Mouse (Mus musculus) CD4-positive, CD25-positive, alpha-beta regulatory T cell, adult 2 months (primary cell): ENCODE results near the gene Gm20388.

Experiments
- DNase-seq: peaks from one replicate; pipeline ENCODE4 v3.0.0-alpha.2; 2012; ENCODE audit warnings: low read depth, low spot score

The Gm20388 gene

DNA sequence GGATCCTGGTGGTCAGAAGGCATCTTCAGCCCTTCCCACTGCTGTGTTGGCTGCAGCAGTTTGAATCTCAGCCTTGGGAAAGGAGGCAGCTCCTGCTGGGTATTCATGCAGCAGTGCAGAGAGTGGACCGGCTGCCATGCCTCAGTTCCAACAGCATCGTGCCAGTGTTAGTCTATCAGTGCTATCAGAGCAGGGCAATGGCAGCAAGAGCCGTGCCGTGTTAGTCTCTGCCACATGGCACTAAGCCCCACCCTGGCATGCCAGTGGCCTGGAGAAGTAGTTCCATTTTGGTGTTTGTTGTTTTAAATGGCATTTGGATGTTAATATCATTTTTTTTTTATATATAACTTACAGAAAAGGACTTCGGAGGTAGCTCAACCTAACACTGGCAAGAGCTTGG is 3198.3 kb downstream of the Gm20388 start:
- DNase-seq = no peak

DNA sequence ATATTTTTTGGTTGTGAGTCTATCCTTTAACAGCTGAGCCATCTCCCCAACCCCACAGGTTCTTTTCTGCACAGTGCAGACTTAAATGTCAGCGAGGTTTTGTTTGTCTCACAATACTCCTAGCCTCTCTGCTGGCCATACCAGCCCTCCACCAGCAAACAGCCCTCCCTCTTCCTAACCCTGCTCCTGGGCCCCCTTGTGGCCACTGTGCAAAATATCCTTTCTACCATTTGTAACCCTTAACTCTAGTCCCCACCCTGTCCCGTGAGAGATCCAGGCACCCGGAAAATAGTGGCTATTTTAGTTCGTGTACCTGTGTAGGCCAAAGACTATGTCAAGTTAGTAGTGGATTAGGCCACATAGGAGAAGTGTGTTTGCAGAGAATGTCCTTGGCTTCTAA is 3200.0 kb downstream of the Gm20388 start:
- peak; percentile 83 for DNase-seq

DNA sequence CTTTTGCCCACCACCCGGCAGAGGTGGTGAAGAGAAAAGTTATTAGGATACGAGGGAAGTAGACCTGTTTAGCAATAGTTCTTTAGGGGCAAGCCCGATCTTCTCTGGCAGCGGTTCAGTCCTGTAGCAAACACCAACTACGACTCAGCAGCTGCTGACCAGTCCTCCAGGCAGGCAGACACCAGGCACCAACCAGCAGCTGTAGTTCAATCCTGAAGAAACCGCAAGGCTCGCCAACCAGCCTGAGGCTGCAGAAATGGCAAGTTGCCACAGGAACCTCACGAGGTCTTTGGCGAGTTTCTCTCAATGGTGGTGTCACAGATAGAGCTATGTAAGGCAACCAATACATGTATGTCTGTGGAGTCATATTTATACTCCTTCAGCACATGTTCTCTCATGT is 3202.3 kb downstream of the Gm20388 start:
- DNase-seq = no peak

DNA sequence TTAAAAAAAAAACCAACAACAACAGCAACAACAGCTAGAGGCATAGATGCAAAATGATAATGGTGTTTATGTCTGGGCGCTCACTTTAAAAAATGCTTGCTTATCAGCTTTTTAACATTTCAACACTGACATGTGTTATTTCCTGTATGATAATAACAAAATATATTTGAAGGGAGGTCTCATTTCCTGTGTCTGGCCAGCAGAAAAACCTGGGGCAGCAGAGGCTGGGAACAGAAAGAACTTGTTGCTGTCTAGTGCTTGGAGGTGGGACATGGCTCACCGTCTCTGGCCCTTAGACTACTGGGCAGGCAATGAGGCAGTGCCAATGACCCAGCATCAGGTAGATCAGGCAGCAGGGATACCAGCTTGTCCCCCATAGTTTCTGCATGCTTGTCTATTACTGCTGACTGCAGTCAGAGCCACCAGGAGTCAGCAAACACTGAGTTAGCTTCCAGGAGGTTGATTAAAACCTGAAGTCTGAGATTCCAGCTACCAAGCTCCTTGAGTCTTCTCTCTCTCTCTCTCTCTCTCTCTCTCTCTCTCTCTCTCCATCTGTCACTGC is 3203.3 kb downstream of the Gm20388 start:
- peak; percentile 41 for DNase-seq

DNA sequence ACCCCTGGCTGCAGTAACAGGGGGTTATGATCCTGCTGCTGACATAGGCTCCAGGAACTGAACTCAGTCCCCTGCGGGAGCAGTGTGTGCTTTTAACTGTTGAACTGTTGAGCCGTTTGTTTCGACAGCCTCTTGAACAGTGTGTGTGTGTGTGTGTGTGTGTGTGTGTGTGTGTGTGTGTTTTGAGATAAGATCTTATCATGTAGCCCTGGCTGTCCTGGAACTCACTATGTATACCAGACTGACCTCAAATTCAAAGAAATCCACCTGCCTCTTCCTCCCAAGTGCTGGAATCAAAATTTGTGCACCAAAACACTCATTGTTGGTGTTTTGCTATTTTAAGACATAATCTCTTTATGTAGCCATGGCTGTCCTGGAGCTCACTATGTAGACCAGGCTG is 3204.0 kb downstream of the Gm20388 start:
- no peak for DNase-seq

DNA sequence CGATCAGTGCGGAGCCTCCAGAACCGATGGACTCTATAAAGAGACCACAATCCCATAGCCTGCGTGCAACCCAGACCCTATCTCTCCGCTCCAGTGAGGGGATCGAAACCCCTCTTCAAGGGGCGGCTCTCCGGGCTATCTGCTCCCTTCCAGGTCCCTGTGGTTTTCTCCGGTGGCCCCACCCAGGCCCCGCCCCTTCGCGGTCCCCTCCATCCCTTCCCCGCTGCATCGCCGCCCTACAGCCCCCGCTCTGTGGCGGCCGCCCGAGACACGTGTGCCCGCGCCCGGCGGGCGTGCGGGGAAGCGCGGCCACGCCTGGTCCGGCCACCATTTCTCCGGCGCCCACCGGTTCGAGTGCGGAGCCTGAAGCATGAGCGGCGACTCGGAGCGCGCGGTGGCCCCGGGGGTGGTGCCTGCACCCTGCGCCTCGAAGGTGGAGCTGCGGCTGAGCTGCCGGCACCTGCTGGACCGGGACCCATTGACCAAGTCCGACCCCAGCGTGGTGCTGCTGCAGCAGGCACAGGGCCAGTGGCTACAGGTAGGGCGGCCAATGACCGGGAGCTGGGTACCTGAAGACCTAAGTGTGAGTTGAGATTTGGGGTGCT is 3206.6 kb downstream of the Gm20388 start, which contains the start of gene Cpne7:
Cpne7 (plus strand) TSS at position 248 of the 605 bp plus-strand sequence.
- DNase-seq = peak; percentile 36

DNA sequence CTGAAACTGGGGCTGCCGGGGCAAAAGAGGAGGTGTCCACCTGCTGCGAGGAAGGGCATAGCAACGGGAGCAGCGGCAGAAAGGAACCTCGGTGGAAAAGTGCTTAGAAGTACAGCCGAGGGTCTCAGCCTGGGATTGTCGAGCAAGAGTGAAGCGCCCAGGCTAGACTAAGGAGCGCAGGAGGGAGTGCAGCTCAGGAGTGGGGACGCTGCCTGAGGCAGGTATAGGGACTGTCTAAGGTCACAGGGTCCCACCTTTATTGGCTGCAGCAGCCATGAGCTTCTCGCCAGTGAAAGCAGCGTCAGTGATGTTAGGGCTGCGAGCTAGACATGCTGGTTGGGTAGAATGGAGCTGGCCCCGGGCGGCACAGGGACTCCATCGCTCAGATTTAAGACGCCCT is 3207.1 kb downstream of the Gm20388 start:
- peak; percentile 29 for DNase-seq

DNA sequence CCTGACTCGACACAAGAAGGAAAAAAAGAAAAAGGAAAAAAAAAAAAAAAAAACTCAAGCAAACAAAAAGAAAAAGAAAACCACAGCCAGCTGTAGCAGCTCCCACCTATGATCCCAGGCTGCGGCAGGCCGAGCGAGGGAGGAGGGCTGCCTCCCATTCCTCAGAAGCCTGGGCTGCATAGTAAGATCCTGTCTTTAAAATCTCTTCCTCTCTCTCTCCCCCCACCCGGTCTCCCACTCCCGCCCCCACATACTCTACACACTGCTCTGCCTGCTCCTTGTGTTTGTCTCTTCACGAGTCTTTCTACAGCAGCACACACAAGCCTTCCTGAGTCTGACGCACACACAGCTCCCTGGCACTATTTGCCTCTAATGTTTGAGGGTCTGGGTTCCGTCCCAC is 3211.4 kb downstream of the Gm20388 start:
- no peak for DNase-seq

DNA sequence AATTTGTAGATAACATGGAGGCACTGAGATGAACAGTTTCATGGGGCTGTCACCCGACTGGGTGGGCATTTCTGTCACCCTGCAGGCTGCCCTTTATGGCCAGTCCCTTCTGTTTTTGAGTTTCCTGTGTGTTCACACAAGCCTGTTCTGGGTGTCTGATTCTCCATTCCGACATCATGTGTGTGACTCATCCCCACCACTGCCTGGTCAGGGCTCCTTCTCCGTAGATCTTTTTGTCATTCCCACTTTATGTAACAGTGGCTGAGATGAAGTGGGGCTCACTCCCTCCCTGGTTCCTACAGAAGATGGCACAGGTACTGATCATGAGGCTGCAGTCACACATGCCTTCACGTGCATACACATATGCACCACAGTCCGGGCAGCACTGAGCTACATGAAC is 3212.0 kb downstream of the Gm20388 start:
- no peak for DNase-seq

DNA sequence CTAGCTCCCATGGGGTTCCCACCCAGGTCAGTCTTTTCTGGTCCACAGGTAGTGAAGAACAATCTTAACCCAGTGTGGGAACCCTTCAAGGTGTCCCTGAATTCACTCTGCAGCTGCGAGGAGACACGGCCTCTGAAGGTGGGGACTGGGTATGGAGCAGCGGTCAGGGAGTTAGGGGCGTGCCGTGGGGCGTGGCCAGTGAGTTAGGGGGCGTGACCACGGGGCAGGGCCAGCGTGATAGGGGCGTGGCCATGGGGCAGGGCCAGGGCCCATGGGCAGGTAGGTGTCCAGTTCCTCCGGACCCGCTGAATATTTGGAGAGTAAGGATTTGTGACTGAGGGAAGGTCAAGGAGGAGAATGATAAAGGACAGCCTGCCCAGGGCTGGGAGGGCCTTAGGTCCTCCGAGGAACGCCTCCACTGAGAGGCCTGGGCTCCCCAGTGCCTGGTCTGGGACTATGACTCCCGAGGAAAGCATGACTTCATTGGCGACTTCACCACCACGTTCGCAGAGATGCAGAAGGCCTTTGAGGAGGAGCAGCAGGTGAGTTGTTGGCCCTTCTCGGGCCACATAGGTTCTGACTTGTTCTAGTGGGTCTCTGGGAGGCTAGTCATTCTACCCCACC is 3215.7 kb downstream of the Gm20388 start:
- peak; percentile 28 for DNase-seq

DNA sequence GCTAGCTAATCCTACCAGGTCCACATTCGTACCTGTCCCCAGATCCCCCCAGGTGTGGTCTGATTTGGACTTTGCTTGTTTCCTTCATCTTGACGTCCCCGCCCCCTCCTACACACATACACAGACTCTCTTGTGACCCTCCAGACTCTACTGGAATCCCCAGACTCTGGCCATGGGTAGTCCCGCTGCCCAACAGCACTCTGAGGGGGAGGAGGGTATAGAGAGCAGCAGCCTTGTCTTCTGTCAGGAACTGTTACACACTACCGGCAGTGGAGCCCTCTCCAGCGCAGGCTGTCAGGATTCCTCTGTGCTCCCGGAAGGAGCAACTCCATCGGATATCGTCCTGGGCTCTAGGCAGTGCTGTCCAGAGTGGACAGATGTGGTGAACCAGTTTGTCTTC is 3220.4 kb downstream of the Gm20388 start:
- no peak for DNase-seq

DNA sequence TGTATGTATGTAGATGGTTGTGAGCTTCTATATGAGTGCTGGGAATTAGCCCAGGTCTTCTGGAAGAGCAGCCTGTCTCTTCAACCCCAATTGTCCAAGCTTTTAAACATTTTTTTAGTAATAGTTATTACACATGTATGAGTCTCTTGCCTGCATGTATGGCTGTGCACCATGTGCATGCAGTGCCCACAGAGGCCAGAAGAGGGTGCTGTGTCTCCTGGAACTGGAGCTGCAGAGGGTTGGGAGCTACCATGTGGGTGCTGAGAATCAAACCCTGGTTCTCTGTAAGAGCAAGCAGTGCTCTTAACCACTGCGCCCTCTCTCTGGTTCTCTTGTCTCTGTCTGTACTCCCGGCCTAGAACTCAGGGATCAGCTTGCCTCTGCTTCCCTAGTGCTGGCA is 3222.3 kb downstream of the Gm20388 start:
- DNase-seq = no peak

DNA sequence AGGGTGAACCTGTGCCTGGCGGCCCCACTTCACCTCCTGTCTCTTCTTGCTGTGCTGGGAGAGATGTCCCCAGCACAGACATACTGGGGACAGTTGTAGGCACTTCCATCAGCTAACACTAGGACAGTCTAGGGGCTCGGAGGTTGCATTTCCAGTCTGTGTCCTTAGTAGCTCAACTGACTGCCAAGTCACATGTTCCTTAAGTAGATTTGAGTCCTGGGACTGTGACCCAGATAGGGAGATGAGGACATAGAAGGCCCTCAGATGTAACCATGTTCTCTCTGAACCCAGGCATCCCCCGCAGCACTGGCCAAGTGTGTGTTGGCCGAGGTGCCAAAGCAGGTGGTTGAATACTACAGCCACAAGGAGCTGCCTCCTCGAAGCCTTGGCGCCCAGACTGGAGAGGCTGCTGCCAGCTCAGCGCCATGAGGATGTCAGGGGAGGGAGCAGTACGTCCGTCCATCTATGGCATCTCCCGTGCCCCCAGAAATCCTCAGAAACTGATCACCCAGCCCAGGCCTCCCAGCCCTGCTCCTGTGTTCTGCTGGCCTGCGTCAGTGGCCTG is 3223.6 kb downstream of the Gm20388 start:
- no peak for DNase-seq

DNA sequence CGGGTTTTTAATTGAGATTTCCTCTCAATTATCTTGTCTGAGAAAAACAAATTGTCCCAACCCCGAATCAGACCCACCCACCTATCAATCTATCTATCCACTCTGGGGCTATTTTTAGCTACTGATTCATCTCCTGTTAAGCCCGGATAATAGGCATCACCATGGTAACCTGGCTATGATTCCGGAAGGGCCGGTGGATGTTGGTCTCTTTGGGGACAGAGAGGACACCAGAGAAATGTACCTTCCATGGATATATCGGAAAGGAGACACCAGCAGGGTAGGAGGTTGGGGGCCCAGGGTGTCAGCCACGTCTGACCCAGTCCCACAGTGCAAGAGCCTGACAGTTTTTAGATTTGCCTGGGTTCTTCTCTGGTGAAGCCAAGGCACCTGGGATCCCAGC is 3224.8 kb downstream of the Gm20388 start:
- DNase-seq = no peak

DNA sequence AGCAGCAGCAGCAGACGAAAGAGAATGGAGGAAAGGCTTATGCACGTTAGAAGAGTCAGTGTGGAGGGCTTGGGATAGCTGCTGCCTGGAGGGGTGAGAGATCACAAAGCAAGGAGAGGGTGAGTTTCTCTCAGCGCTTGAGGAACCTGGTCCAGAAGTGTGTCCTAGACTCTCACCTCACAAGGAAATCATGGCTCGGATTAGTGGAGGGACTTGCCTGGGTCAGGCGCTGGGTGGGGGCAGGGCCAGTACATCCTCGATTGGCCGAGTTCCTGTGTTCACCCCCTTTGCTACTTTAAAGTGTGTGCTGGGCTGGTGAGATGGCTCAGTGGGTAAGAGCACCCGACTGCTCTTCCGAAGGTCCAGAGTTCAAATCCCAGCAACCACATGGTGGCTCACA is 3225.2 kb downstream of the Gm20388 start:
- no peak for DNase-seq

DNA sequence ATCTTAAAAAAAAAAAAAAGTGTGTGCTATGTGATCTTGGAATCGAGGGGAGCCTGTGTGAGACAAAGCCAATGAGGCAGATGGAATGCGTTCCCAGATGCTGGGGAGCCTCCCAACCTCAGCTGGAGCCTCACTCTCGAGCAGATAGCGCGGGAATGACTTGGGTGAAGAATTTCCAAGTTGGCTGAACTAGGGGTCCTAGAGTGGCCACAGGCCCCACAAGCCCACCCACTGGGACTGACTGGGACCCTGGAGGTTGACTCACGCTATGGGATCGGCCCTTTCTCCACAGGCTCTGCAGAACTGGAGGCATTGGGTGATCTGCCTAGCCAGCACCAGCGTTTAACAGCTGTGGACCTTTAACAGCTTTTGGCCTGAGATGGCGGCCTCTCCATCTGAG is 3225.6 kb downstream of the Gm20388 start:
- no peak for DNase-seq

DNA sequence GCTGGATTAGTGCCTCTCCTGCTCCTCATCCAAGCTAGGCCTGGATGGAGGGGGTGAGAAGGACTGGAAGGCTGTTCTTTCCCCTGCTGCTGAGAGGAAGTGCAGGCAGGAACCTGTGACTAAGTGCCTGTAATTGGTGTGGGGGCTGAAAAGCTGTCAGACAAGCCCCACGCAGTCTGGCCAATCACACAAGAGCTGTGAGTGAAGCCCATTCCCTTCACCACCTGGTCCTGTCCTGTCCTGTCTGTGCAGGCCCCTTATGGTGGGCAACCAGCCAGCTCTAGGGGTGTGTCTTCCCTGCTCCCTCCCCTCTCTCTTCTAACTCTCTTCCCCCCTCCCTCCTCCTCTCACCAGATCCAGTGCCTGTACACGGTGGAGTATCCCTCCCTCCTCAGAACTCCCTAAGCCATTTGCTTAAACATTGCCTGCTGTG is 3227.0 kb downstream of the Gm20388 start:
- no peak for DNase-seq

DNA sequence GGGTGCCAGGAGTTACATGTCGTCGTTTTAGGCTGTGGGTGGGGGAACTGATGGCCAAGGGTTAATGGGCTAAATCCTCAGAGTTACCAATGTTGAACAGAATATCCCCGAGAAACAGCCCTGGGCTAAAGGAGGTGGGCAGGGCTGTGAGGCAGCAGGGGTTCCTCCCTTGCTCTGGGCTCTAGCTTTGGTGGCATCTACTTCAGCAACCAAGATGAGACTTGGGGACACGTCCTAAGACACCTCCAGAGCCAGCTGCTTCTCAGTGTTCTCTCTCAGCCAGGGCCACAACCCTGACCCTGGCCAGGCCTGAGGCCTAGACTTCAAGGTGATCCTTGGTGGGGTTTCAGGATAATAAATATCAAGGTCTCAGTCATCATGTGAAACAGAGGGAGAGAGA is 3228.1 kb downstream of the Gm20388 start:
- no peak for DNase-seq

DNA sequence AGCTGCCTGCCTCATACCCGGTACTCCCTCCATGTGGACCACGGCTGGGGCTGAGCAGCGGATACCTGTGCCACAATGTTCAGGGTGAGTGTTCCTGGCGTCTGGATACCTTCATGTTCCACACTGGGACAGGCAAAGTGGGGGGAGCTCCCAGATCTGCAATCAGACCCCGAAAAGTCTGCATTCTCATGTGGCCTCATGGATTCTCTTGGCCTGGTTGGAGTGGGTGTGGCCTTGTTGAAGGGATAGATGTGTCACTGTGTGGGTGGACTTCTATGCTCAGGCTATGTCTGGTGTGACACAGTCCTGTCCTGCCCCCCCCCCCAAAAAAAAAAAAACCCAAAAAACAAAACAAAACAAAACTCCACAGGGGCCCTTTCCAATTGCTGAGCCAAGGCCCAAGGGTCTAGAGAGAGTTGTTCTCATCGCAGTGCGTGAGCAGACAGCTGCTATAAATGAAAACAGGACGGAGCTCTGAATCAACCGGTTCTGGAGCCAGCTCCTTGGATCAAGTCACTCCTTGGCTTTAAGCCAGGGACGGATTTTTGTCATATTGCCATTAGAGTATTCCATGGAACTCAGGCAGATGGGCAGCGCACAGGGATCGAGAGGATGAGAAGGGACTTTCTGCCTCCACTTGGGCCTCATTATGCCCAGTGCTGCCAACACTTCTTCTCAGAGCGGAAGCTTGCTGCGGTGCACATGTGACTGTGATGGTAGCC is 3231.3 kb downstream of the Gm20388 start:
- DNase-seq = no peak

DNA sequence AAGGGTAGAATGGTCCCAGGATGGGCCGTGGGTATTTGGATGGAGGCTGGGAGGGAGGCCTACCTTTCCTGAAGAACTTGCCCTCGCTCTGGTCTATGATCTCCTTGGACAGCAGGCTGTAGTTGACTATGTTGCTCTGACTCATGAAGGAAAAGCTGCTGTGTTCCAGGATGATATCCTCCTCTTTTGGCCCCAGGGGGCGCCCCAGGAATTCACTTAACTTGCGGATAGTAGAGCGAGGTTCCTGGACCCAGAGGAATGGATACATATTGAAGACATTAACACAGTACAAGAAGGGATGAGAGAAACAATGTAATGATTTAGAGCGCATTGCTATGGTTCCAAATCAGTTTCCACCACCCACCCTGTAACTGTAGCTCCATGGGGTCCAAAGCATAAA is 3234.6 kb downstream of the Gm20388 start:
- DNase-seq = peak; percentile 63

DNA sequence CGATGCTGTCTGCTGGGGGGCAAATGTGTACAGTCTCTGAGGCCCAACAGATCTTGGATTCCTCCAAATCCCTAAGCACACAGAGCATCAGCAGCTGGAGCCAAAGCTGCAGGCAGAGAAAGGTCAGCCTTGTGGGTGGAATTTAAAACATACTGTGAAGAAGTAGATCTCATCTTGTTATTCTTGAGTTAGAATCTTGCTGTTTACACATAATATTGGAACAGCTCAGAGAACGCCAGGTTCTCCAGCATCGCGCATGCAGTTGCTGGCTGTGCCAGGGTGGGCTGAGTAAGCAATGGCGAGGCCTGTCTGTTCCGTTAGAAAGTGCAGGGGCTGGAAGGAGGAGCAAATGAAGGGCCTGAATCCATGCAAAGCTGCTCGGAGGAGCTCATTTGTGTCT is 3235.7 kb downstream of the Gm20388 start:
- DNase-seq = no peak

DNA sequence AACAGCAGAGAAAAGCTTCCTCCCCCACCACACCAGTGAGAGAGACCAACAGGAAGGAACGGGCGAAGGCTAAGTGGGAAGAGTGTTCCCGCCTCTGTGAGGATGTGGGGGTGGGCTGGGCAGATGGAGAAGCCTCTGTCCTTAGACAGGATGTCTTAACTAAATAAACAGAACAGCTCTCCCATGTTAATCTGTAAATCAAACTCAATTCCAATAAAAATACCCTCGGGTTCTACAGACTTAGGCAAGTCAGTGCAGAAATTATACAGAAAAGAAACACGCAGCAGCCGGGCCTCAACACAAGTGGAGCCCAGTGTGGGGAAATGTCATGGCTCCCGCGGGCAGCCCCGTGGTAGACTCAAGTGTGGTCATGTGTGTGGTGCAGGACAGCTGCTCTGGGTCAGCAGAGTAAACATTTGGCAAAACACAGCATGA is 3240.1 kb downstream of the Gm20388 start:
- no peak for DNase-seq
